Mouse (Mus musculus) intestine, embryonic 16.5 days (tissue): ENCODE measurements around the gene Ccr4. TPM values are rescaled to one million over a fixed set of nuclear protein-coding genes. Genes with fewer than 3 reads are reported as not detected.

Source experiments
- ATAC-seq: fragments of 200-750 bp; cut with Nextera tagmentation; 2 replicates; pipeline ENCODE4 v1.8.0; 2017; ENCODE audit warnings: moderate TSS enrichment, moderate library complexity
- H3K27ac ChIP-seq: fragments of 300-500 bp; sonication (generic); 2 replicates; pipeline ENCODE4 v1.5.1; 2014; ENCODE audit warnings: mild to moderate bottlenecking, low read length
- H3K27me3 ChIP-seq: fragments of 300-500 bp; sonication (generic); replicated peaks from 2 replicates; pipeline ENCODE4 v1.6.1; 2014; ENCODE audit warnings: low read length, control low read depth, mixed read lengths; ENCODE audit not compliant: control insufficient read depth, insufficient read depth
- H3K36me3 ChIP-seq: fragments of 300-500 bp; sonication (generic); 2 replicates; pipeline ENCODE4 v1.6.1; 2014; ENCODE audit warnings: low read length, control low read depth; ENCODE audit not compliant: control insufficient read depth, insufficient read depth
- H3K4me1 ChIP-seq: fragments of 300-500 bp; sonication (generic); 2 replicates; pipeline ENCODE4 v1.6.1; 2014; ENCODE audit warnings: low read length, control low read depth, mixed read lengths; ENCODE audit not compliant: control insufficient read depth, insufficient read depth
- H3K4me2 ChIP-seq: fragments of 300-500 bp; sonication (generic); 2 replicates; pipeline ENCODE4 v1.6.1; 2014; ENCODE audit warnings: low read depth, low read length, control low read depth
- H3K4me3 ChIP-seq: fragments of 300-500 bp; sonication (generic); 2 replicates; pipeline ENCODE4 v1.5.1; 2014; ENCODE audit warnings: mild to moderate bottlenecking, low read length
- H3K9ac ChIP-seq: fragments of 300-500 bp; sonication (generic); 2 replicates; pipeline ENCODE4 v1.6.1; 2014; ENCODE audit warnings: low read depth, low read length
- H3K9me3 ChIP-seq: fragments of 300-500 bp; sonication (generic); 2 replicates; pipeline ENCODE4 v1.6.1; 2016; ENCODE audit warnings: low read length, control low read depth; ENCODE audit not compliant: control insufficient read depth
- WGBS: fragments of 180-500 bp; shearing (Covaris S2); extraction: QIAGEN DNeasy Blood & Tissue Kit; methylation state at CpG from one replicate; pipeline ENCODE4 v1.1.7; 2014; 5-methylcytosine and 5-hydroxymethylcytosine counted together
- polyA plus RNA-seq: library from polyadenylated mRNA; unstranded; fragments of >200 nt; fragmentation: Nextera tagmentation; extraction: Ambion mirVana; gene quantifications from 2 replicates; pipeline ENCODE4 v1.2.1, GENCODE M21; 2015

Ccr4 gene
- polyA plus RNA-seq, 1 experiment from 2014 or later: 1.9 TPM

GRCm38 (mm10) chr9:114496469-114496868, 8.2 kb downstream of the Ccr4 start:
- H3K9me3 ChIP-seq: no peaks in the 10 kb centered on the region
- no peak overlapping the region for H3K4me3 ChIP-seq
- H3K36me3 ChIP-seq: no peaks in the 10 kb centered on the region
- H3K9ac ChIP-seq: no peak overlapping the region
- H3K27me3 ChIP-seq: no peaks in the 10 kb centered on the region
- no peak overlapping the region for H3K4me2 ChIP-seq
- 0 out of 2 replicates have a peak, but pooled peaks cover 2% of the 10 kb centered on the region for H3K4me1 ChIP-seq
- WGBS: 73% methylated on average over 7 of the region's 7 CpGs
- no peak for ATAC-seq
- H3K27ac ChIP-seq: no peak overlapping the region

- Histone ChIP-seq H3K9me3 (no peaks in the 10 kb centered on the region), H3K9ac (no peak overlapping the region), H3K27me3 (no peaks in the 10 kb centered on the region), H3K4me3 (no peak overlapping the region), H3K4me1 (peaks cover 5% of the 10 kb centered on the region), H3K4me2 (peak overlapping the region; percentile 11; the same call in 1 of the 2 replicates), H3K27ac (peak overlapping the region; percentile 87), H3K36me3 (no peaks in the 10 kb centered on the region)
- WGBS: 68% methylated on average over 23 of the region's 23 CpGs
- peak; percentile 92 for ATAC-seq
These were observed 17.0 kb downstream of the Ccr4 start for GRCm38 (mm10) chr9:114487481-114488258.

GRCm38 (mm10) chr9:114486808-114487207, 17.9 kb downstream of the Ccr4 start:
- Histone ChIP-seq H3K4me2 (no peak overlapping the region), H3K9me3 (no peaks in the 10 kb centered on the region), H3K27ac (peak overlapping the region; percentile 87), H3K27me3 (no peaks in the 10 kb centered on the region), H3K36me3 (no peaks in the 10 kb centered on the region), H3K4me1 (peaks cover 5% of the 10 kb centered on the region), H3K9ac (no peak overlapping the region), H3K4me3 (no peak overlapping the region)
- 45% methylated on average over 4 of the region's 4 CpGs for WGBS
- peak; percentile 66 for ATAC-seq

GRCm38 (mm10) chr9:114484771-114485170, 19.9 kb downstream of the Ccr4 start:
- Histone ChIP-seq H3K4me2 (no peak overlapping the region), H3K9me3 (no peaks in the 10 kb centered on the region), H3K27ac (no peak overlapping the region), H3K9ac (no peak overlapping the region), H3K36me3 (no peaks in the 10 kb centered on the region), H3K27me3 (no peaks in the 10 kb centered on the region), H3K4me1 (peaks cover 5% of the 10 kb centered on the region), H3K4me3 (no peak overlapping the region)
- WGBS: 76% methylated on average over 5 of the region's 5 CpGs
- ATAC-seq: no peak

GRCm38 (mm10) chr9:114480940-114481339, 23.8 kb downstream of the Ccr4 start:
- Histone ChIP-seq H3K27ac (no peak overlapping the region), H3K9me3 (no peaks in the 10 kb centered on the region), H3K27me3 (no peaks in the 10 kb centered on the region), H3K4me2 (no peak overlapping the region), H3K9ac (no peak overlapping the region), H3K36me3 (no peaks in the 10 kb centered on the region), H3K4me1 (no peaks in the 10 kb centered on the region), H3K4me3 (no peak overlapping the region)
- no peak for ATAC-seq
- 73% methylated on average over 3 of the region's 3 CpGs for WGBS

- 92% methylated on average over 9 of the region's 9 CpGs for WGBS
These were observed 27.7 kb downstream of the Ccr4 start for GRCm38 (mm10) chr9:114477019-114477418.

GRCm38 (mm10) chr9:114471892-114472291, 32.8 kb downstream of the Ccr4 start:
- Histone ChIP-seq H3K27ac (no peak overlapping the region), H3K27me3 (no peaks in the 10 kb centered on the region), H3K4me3 (no peak overlapping the region), H3K4me1 (no peaks in the 10 kb centered on the region), H3K4me2 (no peak overlapping the region), H3K9me3 (no peaks in the 10 kb centered on the region), H3K36me3 (peaks cover 3% of the 10 kb centered on the region; the same call in 1 of the 2 replicates), H3K9ac (no peak overlapping the region)
- ATAC-seq: no peak
- 74% methylated on average over 7 of the region's 7 CpGs for WGBS

More at GRCm38 (mm10) chr9:114477019-114477418, 27.7 kb downstream of the Ccr4 start:
- ATAC-seq: no peak
- H3K9me3 ChIP-seq: no peaks in the 10 kb centered on the region
- no peak overlapping the region for H3K9ac ChIP-seq
- H3K27ac ChIP-seq: no peak overlapping the region
- no peak overlapping the region for H3K4me3 ChIP-seq
- no peaks in the 10 kb centered on the region for H3K27me3 ChIP-seq
- no peaks in the 10 kb centered on the region for H3K4me1 ChIP-seq
- no peaks in the 10 kb centered on the region for H3K36me3 ChIP-seq
- H3K4me2 ChIP-seq: no peak overlapping the region

GRCm38 (mm10) chr9:114468701-114469100, 36.0 kb downstream of the Ccr4 start:
- no peak for ATAC-seq
- WGBS: 96% methylated on average over 4 of the region's 4 CpGs
- H3K9ac ChIP-seq: no peak overlapping the region
- no peak overlapping the region for H3K4me2 ChIP-seq
- no peaks in the 10 kb centered on the region for H3K27me3 ChIP-seq
- no peak overlapping the region for H3K4me3 ChIP-seq
- H3K36me3 ChIP-seq: peaks cover 11% of the 10 kb centered on the region; the same call in 1 of the 2 replicates
- 0 out of 2 replicates have a peak, but pooled peaks cover 3% of the 10 kb centered on the region for H3K4me1 ChIP-seq
- H3K27ac ChIP-seq: no peak overlapping the region
- no peaks in the 10 kb centered on the region for H3K9me3 ChIP-seq

- no peak overlapping the region for H3K9ac ChIP-seq
- no peak overlapping the region for H3K27ac ChIP-seq
- WGBS: 73% methylated on average over 5 of the region's 5 CpGs
- H3K36me3 ChIP-seq: peaks cover 12% of the 10 kb centered on the region; the same call in 1 of the 2 replicates
- H3K4me3 ChIP-seq: no peak overlapping the region
- no peak for ATAC-seq
- no peaks in the 10 kb centered on the region for H3K9me3 ChIP-seq
- H3K4me2 ChIP-seq: no peak overlapping the region
- 0 out of 2 replicates have a peak, but pooled peaks cover 3% of the 10 kb centered on the region for H3K4me1 ChIP-seq
- H3K27me3 ChIP-seq: no peaks in the 10 kb centered on the region
These were observed 36.5 kb downstream of the Ccr4 start for GRCm38 (mm10) chr9:114468217-114468616.
